Mouse (Mus musculus): Measurements from ENCODE around the gene Krt12. TPM values are rescaled to one million over a fixed set of nuclear protein-coding genes. Genes with fewer than 3 reads are reported as not detected.

Krt12 gene
- polyA plus RNA-seq, 1 experiment from 2014 or later: 0.07 TPM

GRCm38 (mm10) chr11:99385813-99386721 is 36.0 kb downstream of the Krt12 start:
- H3K4me1 ChIP-seq (replicated peaks; ENCODE audit: control insufficient read depth, insufficient read depth, low read length): no peaks in the 10 kb centered on the region
- no peaks in the 10 kb centered on the region for H3K36me3 ChIP-seq (ENCODE audit: control insufficient read depth, insufficient read depth)
- no peaks in the 10 kb centered on the region for H3K27me3 ChIP-seq (replicated peaks; ENCODE audit: control insufficient read depth, insufficient read depth, low read length)
- WGBS: under 1% methylated on average over 71 of the region's 71 CpGs
- no peaks in the 10 kb centered on the region for H3K9me3 ChIP-seq (ENCODE audit: control insufficient read depth)
- peak overlapping the region; percentile 92 for H3K27ac ChIP-seq (ENCODE audit: low read depth, low read length)
- H3K4me2 ChIP-seq (replicated peaks; ENCODE audit: low read depth): peak overlapping the region; percentile 65
- peak overlapping the region; percentile 63 for H3K4me3 ChIP-seq (ENCODE audit: low read depth, low read length)
- peak overlapping the region; percentile 64 for H3K9ac ChIP-seq (ENCODE audit: low read depth, low read length)
- ATAC-seq: peak; percentile 93
- TF ChIP-seq CTCF (IDR thresholded peaks at IDR 0.05; ENCODE audit: low read depth): no peak

DNA sequence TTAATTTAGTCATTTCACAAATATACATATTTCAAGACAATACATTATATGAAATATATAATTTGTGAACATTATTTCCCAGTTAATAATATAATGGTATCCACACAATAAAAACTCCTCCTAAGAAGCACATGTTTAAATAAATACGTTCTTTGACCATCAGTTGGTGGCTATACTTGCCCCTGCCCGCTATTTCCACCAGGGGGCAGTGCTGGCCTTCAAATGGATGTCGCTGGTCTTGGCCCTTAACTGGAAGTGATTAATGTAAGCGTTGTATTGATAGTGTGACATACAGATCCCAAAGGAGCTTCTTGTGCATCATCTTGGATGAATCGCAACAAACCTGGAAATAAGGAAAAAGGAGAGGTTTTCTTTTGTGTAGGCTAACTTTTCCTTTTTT is 42.5 kb downstream of the Krt12 start:
- no peak overlapping the region for H3K9ac ChIP-seq (ENCODE audit: low read depth, low read length)
- WGBS: 12% methylated on average over 5 of the region's 5 CpGs
- no peak overlapping the region for H3K27ac ChIP-seq (ENCODE audit: low read depth, low read length)
- ATAC-seq: no peak
- peak; percentile 92 for TF ChIP-seq CTCF (IDR thresholded peaks at IDR 0.05; ENCODE audit: low read depth)
- no peaks in the 10 kb centered on the region for H3K27me3 ChIP-seq (replicated peaks; ENCODE audit: control insufficient read depth, insufficient read depth, low read length)
- no peaks in the 10 kb centered on the region for H3K36me3 ChIP-seq (ENCODE audit: control insufficient read depth, insufficient read depth)
- no peak overlapping the region for H3K4me2 ChIP-seq (replicated peaks; ENCODE audit: low read depth)
- H3K4me1 ChIP-seq (replicated peaks; ENCODE audit: control insufficient read depth, insufficient read depth, low read length): no peaks in the 10 kb centered on the region
- H3K9me3 ChIP-seq (ENCODE audit: control insufficient read depth): no peaks in the 10 kb centered on the region
- H3K4me3 ChIP-seq (ENCODE audit: low read depth, low read length): no peak overlapping the region

DNA sequence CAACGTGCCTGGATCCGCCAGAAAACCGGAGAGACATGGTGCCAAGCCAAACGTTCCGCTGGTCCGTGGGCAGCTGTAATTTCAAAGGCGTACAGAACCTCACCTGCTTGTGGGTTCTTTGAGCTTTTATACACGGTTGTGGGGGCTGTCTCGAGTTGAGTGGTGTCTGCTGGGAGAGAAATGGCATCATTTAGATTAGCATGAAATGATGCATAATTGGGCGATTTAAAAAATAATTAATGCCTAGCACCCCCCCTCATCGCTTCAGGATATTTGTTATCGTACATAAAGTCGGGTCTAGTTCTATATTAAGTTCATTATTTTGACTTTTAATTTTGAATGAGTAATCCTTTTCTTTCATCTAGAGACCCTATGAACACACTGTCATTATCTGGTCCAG is 47.3 kb downstream of the Krt12 start, which contains the start of gene Krt28:
Gene Krt28 (minus strand): TSS at position 101 of the 400 bp plus-strand sequence.
- Histone ChIP-seq H3K4me2 (replicated peaks; ENCODE audit: low read depth) (no peak within 1 kb of the TSS), H3K4me3 (ENCODE audit: low read depth, low read length) (no peak within 1 kb of the TSS), H3K9ac (ENCODE audit: low read depth, low read length) (no peak within 1 kb of the TSS), H3K27me3 (replicated peaks; ENCODE audit: control insufficient read depth, insufficient read depth, low read length) (no peaks in the 10 kb centered on the region), H3K4me1 (replicated peaks; ENCODE audit: control insufficient read depth, insufficient read depth, low read length) (no peaks in the 10 kb centered on the region), H3K27ac (ENCODE audit: low read depth, low read length) (no peak within 1 kb of the TSS), H3K36me3 (ENCODE audit: control insufficient read depth, insufficient read depth) (no peaks in the 10 kb centered on the region), H3K9me3 (ENCODE audit: control insufficient read depth) (no peaks in the 10 kb centered on the region)
- ATAC-seq: no peak
- WGBS: 81% methylated on average over 13 of the region's 13 CpGs
- no peak for TF ChIP-seq CTCF (IDR thresholded peaks at IDR 0.05; ENCODE audit: low read depth)

- WGBS: 86% methylated on average over 8 of the region's 8 CpGs
- TF ChIP-seq CTCF (IDR thresholded peaks at IDR 0.05; ENCODE audit: low read depth): no peak
- Histone ChIP-seq H3K4me2 (replicated peaks; ENCODE audit: low read depth) (no peak overlapping the region), H3K4me3 (ENCODE audit: low read depth, low read length) (no peak overlapping the region), H3K9ac (ENCODE audit: low read depth, low read length) (no peak overlapping the region), H3K36me3 (ENCODE audit: control insufficient read depth, insufficient read depth) (no peaks in the 10 kb centered on the region), H3K27ac (ENCODE audit: low read depth, low read length) (no peak overlapping the region), H3K27me3 (replicated peaks; ENCODE audit: control insufficient read depth, insufficient read depth, low read length) (no peaks in the 10 kb centered on the region), H3K4me1 (replicated peaks; ENCODE audit: control insufficient read depth, insufficient read depth, low read length) (no peaks in the 10 kb centered on the region), H3K9me3 (ENCODE audit: control insufficient read depth) (no peaks in the 10 kb centered on the region)
- ATAC-seq: no peak
Observed at GRCm38 (mm10) chr11:99369853-99370451, 52.1 kb downstream of the Krt12 start.

GRCm38 (mm10) chr11:99369229-99369628 is 52.8 kb downstream of the Krt12 start:
- Histone ChIP-seq H3K4me3 (ENCODE audit: low read depth, low read length) (no peak overlapping the region), H3K27ac (ENCODE audit: low read depth, low read length) (no peak overlapping the region), H3K9me3 (ENCODE audit: control insufficient read depth) (no peaks in the 10 kb centered on the region), H3K27me3 (replicated peaks; ENCODE audit: control insufficient read depth, insufficient read depth, low read length) (no peaks in the 10 kb centered on the region), H3K9ac (ENCODE audit: low read depth, low read length) (no peak overlapping the region), H3K36me3 (ENCODE audit: control insufficient read depth, insufficient read depth) (no peaks in the 10 kb centered on the region), H3K4me1 (replicated peaks; ENCODE audit: control insufficient read depth, insufficient read depth, low read length) (no peaks in the 10 kb centered on the region), H3K4me2 (replicated peaks; ENCODE audit: low read depth) (no peak overlapping the region)
- no peak for ATAC-seq
- WGBS: 10% methylated on average over 3 of the region's 3 CpGs
- TF ChIP-seq CTCF (IDR thresholded peaks at IDR 0.05; ENCODE audit: low read depth): peak; percentile 74

- no peaks in the 10 kb centered on the region for H3K36me3 ChIP-seq (ENCODE audit: control insufficient read depth, insufficient read depth)
- H3K9ac ChIP-seq (ENCODE audit: low read depth, low read length): no peak overlapping the region
- no peaks in the 10 kb centered on the region for H3K9me3 ChIP-seq (ENCODE audit: control insufficient read depth)
- no peaks in the 10 kb centered on the region for H3K27me3 ChIP-seq (replicated peaks; ENCODE audit: control insufficient read depth, insufficient read depth, low read length)
- no peak for ATAC-seq
- H3K27ac ChIP-seq (ENCODE audit: low read depth, low read length): no peak overlapping the region
- no peak overlapping the region for H3K4me2 ChIP-seq (replicated peaks; ENCODE audit: low read depth)
- H3K4me1 ChIP-seq (replicated peaks; ENCODE audit: control insufficient read depth, insufficient read depth, low read length): no peaks in the 10 kb centered on the region
- TF ChIP-seq CTCF (IDR thresholded peaks at IDR 0.05; ENCODE audit: low read depth): peak; percentile 41; the same call in 1 of the 2 replicates
- WGBS: 42% methylated on average over 10 of the region's 10 CpGs
- no peak overlapping the region for H3K4me3 ChIP-seq (ENCODE audit: low read depth, low read length)
Observed at GRCm38 (mm10) chr11:99366791-99367190, 55.3 kb downstream of the Krt12 start.

Other genes starting within 250 kb of the Krt12 start
- 73.1 and 80.0 TPM in 2 replicates for gene Smarce1, start 191.2 kb downstream of the Krt12 start, polyA plus RNA-seq (2015; fragmentation: Nextera tagmentation; extraction: Ambion mirVana)
- gene Krt222, start 178.2 kb downstream of the Krt12 start, polyA plus RNA-seq (2015; fragmentation: Nextera tagmentation; extraction: Ambion mirVana): 0.42 and 0.61 TPM in 2 replicates
- 0.08 TPM in 1 of 2 replicates, not detected in the other for gene Krt24, start 137.0 kb downstream of the Krt12 start, polyA plus RNA-seq (2015; fragmentation: Nextera tagmentation; extraction: Ambion mirVana)
- gene Krt25, start 99.3 kb downstream of the Krt12 start, polyA plus RNA-seq (2015; fragmentation: Nextera tagmentation; extraction: Ambion mirVana): 0.26 and 0.52 TPM in 2 replicates
- gene Krt26, start 84.3 kb downstream of the Krt12 start, polyA plus RNA-seq (2015; fragmentation: Nextera tagmentation; extraction: Ambion mirVana): not detected in 2 replicates
- not detected in 2 replicates for gene Krt27, start 71.2 kb downstream of the Krt12 start, polyA plus RNA-seq (2015; fragmentation: Nextera tagmentation; extraction: Ambion mirVana)
- gene Krt28, start 47.4 kb downstream of the Krt12 start, polyA plus RNA-seq (2015; fragmentation: Nextera tagmentation; extraction: Ambion mirVana): not detected in 2 replicates
- 13.6 and 14.5 TPM in 2 replicates for gene Krt10, start 32.9 kb downstream of the Krt12 start, polyA plus RNA-seq (2015; fragmentation: Nextera tagmentation; extraction: Ambion mirVana)
- gene Krt20, start 15.9 kb upstream of the Krt12 start, polyA plus RNA-seq (2015; fragmentation: Nextera tagmentation; extraction: Ambion mirVana): 166 and 189 TPM in 2 replicates
- gene Krt23, start 70.9 kb upstream of the Krt12 start, polyA plus RNA-seq (2015; fragmentation: Nextera tagmentation; extraction: Ambion mirVana): 8.0 and 9.9 TPM in 2 replicates
- not detected in 2 replicates for gene Krt39, start 99.1 kb upstream of the Krt12 start, polyA plus RNA-seq (2015; fragmentation: Nextera tagmentation; extraction: Ambion mirVana)
- gene Krt40, start 120.9 kb upstream of the Krt12 start, polyA plus RNA-seq (2015; fragmentation: Nextera tagmentation; extraction: Ambion mirVana): not detected in 2 replicates
- gene Krtap3-3, start 128.6 kb upstream of the Krt12 start, polyA plus RNA-seq (2015; fragmentation: Nextera tagmentation; extraction: Ambion mirVana): not detected in 2 replicates
- not detected in 2 replicates for gene Krtap3-2, start 134.6 kb upstream of the Krt12 start, polyA plus RNA-seq (2015; fragmentation: Nextera tagmentation; extraction: Ambion mirVana)
- gene Gm11939, start 137.2 kb upstream of the Krt12 start, polyA plus RNA-seq (2015; fragmentation: Nextera tagmentation; extraction: Ambion mirVana): not detected in 2 replicates
- gene Krtap3-1, start 144.4 kb upstream of the Krt12 start, polyA plus RNA-seq (2015; fragmentation: Nextera tagmentation; extraction: Ambion mirVana): 3.4 and 4.2 TPM in 2 replicates
- not detected in 2 replicates for gene Krtap1-5, start 158.8 kb upstream of the Krt12 start, polyA plus RNA-seq (2015; fragmentation: Nextera tagmentation; extraction: Ambion mirVana)
- not detected in 2 replicates for gene Krtap1-4, start 161.4 kb upstream of the Krt12 start, polyA plus RNA-seq (2015; fragmentation: Nextera tagmentation; extraction: Ambion mirVana)
- gene Krtap1-3, start 169.1 kb upstream of the Krt12 start, polyA plus RNA-seq (2015; fragmentation: Nextera tagmentation; extraction: Ambion mirVana): not detected in 2 replicates
- gene Krtap9-3, start 175.8 kb upstream of the Krt12 start, polyA plus RNA-seq (2015; fragmentation: Nextera tagmentation; extraction: Ambion mirVana): not detected in 2 replicates
- not detected in 2 replicates for gene Gm11938, start 181.0 kb upstream of the Krt12 start, polyA plus RNA-seq (2015; fragmentation: Nextera tagmentation; extraction: Ambion mirVana)
- not detected in 2 replicates for gene Gm11937, start 187.9 kb upstream of the Krt12 start, polyA plus RNA-seq (2015; fragmentation: Nextera tagmentation; extraction: Ambion mirVana)
- not detected in 2 replicates for gene Krtap2-4, start 192.6 kb upstream of the Krt12 start, polyA plus RNA-seq (2015; fragmentation: Nextera tagmentation; extraction: Ambion mirVana)
- not detected in 2 replicates for gene Gm11562, start 198.2 kb upstream of the Krt12 start, polyA plus RNA-seq (2015; fragmentation: Nextera tagmentation; extraction: Ambion mirVana)
- gene Krtap4-1, start 206.0 kb upstream of the Krt12 start, polyA plus RNA-seq (2015; fragmentation: Nextera tagmentation; extraction: Ambion mirVana): not detected in 2 replicates
- gene Krtap4-2, start 212.8 kb upstream of the Krt12 start, polyA plus RNA-seq (2015; fragmentation: Nextera tagmentation; extraction: Ambion mirVana): not detected in 2 replicates
- gene Krtap4-7, start 221.8 kb upstream of the Krt12 start, polyA plus RNA-seq (2015; fragmentation: Nextera tagmentation; extraction: Ambion mirVana): not detected in 2 replicates
- not detected in 2 replicates for gene Gm11555, start 228.0 kb upstream of the Krt12 start, polyA plus RNA-seq (2015; fragmentation: Nextera tagmentation; extraction: Ambion mirVana)
- not detected in 2 replicates for gene Gm11563, start 236.7 kb upstream of the Krt12 start, polyA plus RNA-seq (2015; fragmentation: Nextera tagmentation; extraction: Ambion mirVana)
- not detected in 2 replicates for gene Krtap4-6, start 243.7 kb upstream of the Krt12 start, polyA plus RNA-seq (2015; fragmentation: Nextera tagmentation; extraction: Ambion mirVana)

Measured in intestine, postnatal 0 days (tissue).